Mouse (Mus musculus): Measurements from ENCODE around the gene Tfap4. TPM values are rescaled to one million over a fixed set of nuclear protein-coding genes. Genes with fewer than 3 reads are reported as not detected.
"Not testable (repeated sequence)": the region's sequence is repeated elsewhere in the genome, so short reads cannot be mapped to it uniquely, and the experiment has no call there.

The Tfap4 gene
- polyA plus RNA-seq, 1 experiment from 2014 or later: 5.6 TPM

DNA sequence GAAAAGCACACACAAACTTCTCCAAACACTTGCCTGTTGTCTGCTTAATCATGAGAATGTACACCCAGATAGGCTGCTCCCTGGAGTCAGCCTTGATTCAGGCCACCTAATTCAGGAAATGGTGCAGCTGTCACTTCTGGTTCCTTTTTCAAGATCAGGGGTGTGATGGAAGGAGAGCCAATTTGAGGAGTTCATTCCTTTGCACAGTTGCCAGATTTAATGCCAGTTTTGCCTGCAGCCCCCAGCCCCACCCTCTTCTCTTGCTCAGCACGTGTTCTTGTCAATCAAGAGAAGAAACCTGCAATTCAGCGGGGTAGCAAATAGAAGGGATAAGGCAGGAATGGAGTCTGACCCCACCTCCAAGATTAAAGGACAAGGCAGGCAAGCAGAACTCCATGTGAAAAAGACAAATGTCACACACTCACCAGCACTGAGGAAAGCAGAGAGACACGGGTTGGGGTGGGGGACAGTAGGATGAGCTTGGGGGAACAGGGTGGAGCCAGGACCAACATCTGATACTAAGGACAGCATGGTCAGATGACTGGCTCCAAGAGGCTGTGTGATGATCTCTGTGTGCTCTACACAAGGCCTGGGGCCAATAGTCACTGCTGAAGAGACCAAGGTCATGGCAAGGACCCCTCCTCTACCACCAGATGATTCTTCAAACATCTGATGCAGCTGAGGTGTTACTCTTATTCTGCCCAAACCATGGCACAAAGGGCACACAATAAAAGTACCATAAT is 21.9 kb downstream of the Tfap4 start:
- no peak overlapping the region for H3K4me2 ChIP-seq (ENCODE audit: low read depth, low read length)
- DNase-seq (no peak), ATAC-seq (no peak)
- no peaks in the 10 kb centered on the region for H3K27me3 ChIP-seq (ENCODE audit: insufficient read depth, low read length)
- H3K27ac ChIP-seq (ENCODE audit: low read depth): no peak overlapping the region
- no peak for TF ChIP-seq EP300 (IDR thresholded peaks at IDR 0.05; ENCODE audit: low read depth)
- TF ChIP-seq CTCF (IDR thresholded peaks at IDR 0.05; ENCODE audit: low read depth): no peak
- no peak overlapping the region for H3K4me3 ChIP-seq (ENCODE audit: low read depth, low read length)
- no peak overlapping the region for H3K9ac ChIP-seq (replicated peaks)
- 29% methylated on average over 3 of the region's 3 CpGs for WGBS (ENCODE audit: insufficient replicate concordance)
- H3K4me1 ChIP-seq (ENCODE audit: insufficient read depth): peaks cover 6% of the 10 kb centered on the region; the same call in 1 of the 2 replicates
- no peaks in the 10 kb centered on the region for H3K36me3 ChIP-seq (replicated peaks; ENCODE audit: insufficient read depth, low read length)
- H3K9me3 ChIP-seq (ENCODE audit: low read length): no peaks in the 10 kb centered on the region

DNA sequence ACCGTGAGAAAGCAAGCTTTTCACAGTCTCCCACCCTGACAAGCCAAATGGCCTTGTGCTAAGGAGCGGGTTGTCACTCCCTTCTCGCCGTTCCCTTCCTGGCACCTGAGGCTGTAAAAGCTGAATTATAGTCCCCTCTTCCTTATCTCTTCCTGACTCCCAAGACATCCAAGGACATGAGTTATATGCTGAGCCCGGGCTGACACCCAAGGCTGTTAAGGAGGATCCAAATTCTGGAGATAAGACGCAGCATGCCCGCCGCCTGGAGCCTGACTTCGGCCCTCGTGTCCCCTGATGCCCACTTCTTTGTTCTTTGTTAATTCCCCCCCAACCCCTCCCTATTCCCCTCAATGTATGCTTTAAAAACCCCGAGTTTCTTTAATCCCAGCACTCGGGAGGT is 32.3 kb downstream of the Tfap4 start:
- H3K36me3 ChIP-seq (replicated peaks; ENCODE audit: insufficient read depth, low read length); DNase-seq; H3K9me3 ChIP-seq (ENCODE audit: low read length); H3K4me2 ChIP-seq (ENCODE audit: low read depth, low read length); ATAC-seq; H3K4me1 ChIP-seq (ENCODE audit: insufficient read depth); H3K4me3 ChIP-seq (ENCODE audit: low read depth, low read length); H3K27ac ChIP-seq (ENCODE audit: low read depth); H3K9ac ChIP-seq (replicated peaks); H3K27me3 ChIP-seq (ENCODE audit: insufficient read depth, low read length): not testable (repeated sequence)
- WGBS (ENCODE audit: insufficient replicate concordance): 82% methylated on average over 12 of the region's 12 CpGs

GRCm38 (mm10) chr16:4523313-4524004 is 36.2 kb downstream of the Tfap4 start:
- no peak overlapping the region for H3K9ac ChIP-seq (replicated peaks)
- H3K36me3 ChIP-seq (replicated peaks; ENCODE audit: insufficient read depth, low read length): no peaks in the 10 kb centered on the region
- TF ChIP-seq EP300 (IDR thresholded peaks at IDR 0.05; ENCODE audit: low read depth) (no peak), CTCF (IDR thresholded peaks at IDR 0.05; ENCODE audit: low read depth) (no peak)
- no peak overlapping the region for H3K4me2 ChIP-seq (ENCODE audit: low read depth, low read length)
- DNase-seq (no peak), ATAC-seq (no peak)
- no peaks in the 10 kb centered on the region for H3K4me1 ChIP-seq (ENCODE audit: insufficient read depth)
- H3K27me3 ChIP-seq (ENCODE audit: insufficient read depth, low read length): no peaks in the 10 kb centered on the region
- H3K9me3 ChIP-seq (ENCODE audit: low read length): no peaks in the 10 kb centered on the region
- 57% methylated on average over 7 of the region's 7 CpGs for WGBS (ENCODE audit: insufficient replicate concordance)
- no peak overlapping the region for H3K27ac ChIP-seq (ENCODE audit: low read depth)
- H3K4me3 ChIP-seq (ENCODE audit: low read depth, low read length): no peak overlapping the region

DNA sequence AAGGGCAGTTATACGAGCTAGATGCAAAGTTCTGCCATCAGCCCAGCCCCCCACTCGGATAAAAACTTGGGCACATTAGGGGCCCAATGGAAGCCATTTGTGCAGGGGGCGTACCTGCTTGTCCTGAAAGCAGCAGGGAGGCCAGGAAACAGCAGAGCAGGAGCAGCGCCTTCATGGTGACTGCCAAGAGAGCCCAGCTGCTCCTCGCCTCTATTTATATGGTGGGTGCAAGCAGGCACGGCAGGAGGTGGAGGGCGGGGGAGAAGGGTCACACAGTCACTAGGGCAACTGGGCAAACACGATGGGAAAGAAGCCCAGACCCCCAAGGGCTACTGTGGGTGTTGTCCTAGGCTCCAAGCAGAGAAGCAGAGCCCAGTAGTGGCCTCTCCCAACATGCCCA is 36.8 kb downstream of the Tfap4 start:
- H3K4me2 ChIP-seq (ENCODE audit: low read depth, low read length): no peak overlapping the region
- no peak overlapping the region for H3K27ac ChIP-seq (ENCODE audit: low read depth)
- DNase-seq (no peak), ATAC-seq (no peak)
- H3K27me3 ChIP-seq (ENCODE audit: insufficient read depth, low read length): no peaks in the 10 kb centered on the region
- H3K9me3 ChIP-seq (ENCODE audit: low read length): no peaks in the 10 kb centered on the region
- no peaks in the 10 kb centered on the region for H3K36me3 ChIP-seq (replicated peaks; ENCODE audit: insufficient read depth, low read length)
- WGBS (ENCODE audit: insufficient replicate concordance): 57% methylated on average over 8 of the region's 8 CpGs
- H3K4me1 ChIP-seq (ENCODE audit: insufficient read depth): peaks cover under 1% of the 10 kb centered on the region; the same call in 1 of the 2 replicates
- TF ChIP-seq CTCF (IDR thresholded peaks at IDR 0.05; ENCODE audit: low read depth): no peak
- no peak for TF ChIP-seq EP300 (IDR thresholded peaks at IDR 0.05; ENCODE audit: low read depth)
- H3K9ac ChIP-seq (replicated peaks): no peak overlapping the region
- H3K4me3 ChIP-seq (ENCODE audit: low read depth, low read length): no peak overlapping the region

GRCm38 (mm10) chr16:4521735-4522530 is 37.7 kb downstream of the Tfap4 start:
- ATAC-seq: no peak
- TF ChIP-seq CTCF (IDR thresholded peaks at IDR 0.05; ENCODE audit: low read depth) (no peak), EP300 (IDR thresholded peaks at IDR 0.05; ENCODE audit: low read depth) (no peak)
- Histone ChIP-seq H3K4me2 (ENCODE audit: low read depth, low read length) (no peak overlapping the region), H3K4me1 (ENCODE audit: insufficient read depth) (peaks cover 2% of the 10 kb centered on the region; the same call in 1 of the 2 replicates), H3K36me3 (replicated peaks; ENCODE audit: insufficient read depth, low read length) (no peaks in the 10 kb centered on the region), H3K9me3 (ENCODE audit: low read length) (no peaks in the 10 kb centered on the region), H3K4me3 (ENCODE audit: low read depth, low read length) (no peak overlapping the region), H3K27ac (ENCODE audit: low read depth) (no peak overlapping the region), H3K27me3 (ENCODE audit: insufficient read depth, low read length) (no peaks in the 10 kb centered on the region), H3K9ac (replicated peaks) (no peak overlapping the region)
- WGBS (ENCODE audit: insufficient replicate concordance): 68% methylated on average over 5 of the region's 5 CpGs
- no peak for DNase-seq

DNA sequence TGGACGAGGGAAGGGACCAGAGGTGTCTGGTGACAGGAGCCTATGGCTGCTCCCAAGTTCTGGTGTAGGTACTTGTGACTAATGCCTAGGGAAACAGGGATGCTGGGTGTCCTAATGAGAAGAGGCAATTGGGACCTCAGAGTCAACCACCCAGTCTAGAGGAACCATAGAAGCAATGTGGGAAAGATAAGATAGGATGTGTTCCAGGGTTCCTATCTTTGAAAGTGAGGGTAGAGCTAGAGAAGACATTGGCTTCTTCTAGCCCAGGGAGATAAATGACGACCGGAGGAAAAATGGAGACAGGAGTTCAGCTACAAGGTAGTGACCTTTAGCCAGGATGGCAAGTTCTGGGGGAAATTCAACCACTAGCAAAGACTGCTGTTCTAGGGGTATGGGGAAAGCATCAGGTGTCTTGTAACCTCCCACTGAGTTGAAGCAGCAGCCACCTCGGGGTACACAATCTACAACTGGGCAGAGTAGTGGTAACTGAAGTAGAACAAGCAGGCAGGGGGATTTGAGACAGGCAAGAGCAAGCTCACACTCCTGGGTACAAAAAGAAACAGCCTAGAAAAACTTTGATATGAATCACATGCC is 38.5 kb downstream of the Tfap4 start:
- H3K4me3 ChIP-seq (ENCODE audit: low read depth, low read length): no peak overlapping the region
- no peak for ATAC-seq
- H3K27ac ChIP-seq (ENCODE audit: low read depth): no peak overlapping the region
- WGBS (ENCODE audit: insufficient replicate concordance): 59% methylated on average over 4 of the region's 4 CpGs
- no peak overlapping the region for H3K9ac ChIP-seq (replicated peaks)
- H3K9me3 ChIP-seq (ENCODE audit: low read length): no peaks in the 10 kb centered on the region
- DNase-seq: no peak
- no peaks in the 10 kb centered on the region for H3K36me3 ChIP-seq (replicated peaks; ENCODE audit: insufficient read depth, low read length)
- H3K4me1 ChIP-seq (ENCODE audit: insufficient read depth): peaks cover 2% of the 10 kb centered on the region; the same call in 1 of the 2 replicates
- no peak for TF ChIP-seq EP300 (IDR thresholded peaks at IDR 0.05; ENCODE audit: low read depth)
- no peak for TF ChIP-seq CTCF (IDR thresholded peaks at IDR 0.05; ENCODE audit: low read depth)
- H3K4me2 ChIP-seq (ENCODE audit: low read depth, low read length): no peak overlapping the region
- H3K27me3 ChIP-seq (ENCODE audit: insufficient read depth, low read length): no peaks in the 10 kb centered on the region
